Mouse (Mus musculus) telencephalon, adult 2 months (tissue): ENCODE measurements around the gene Kif17.

Source experiments
- DNase-seq: peaks from one replicate; pipeline ENCODE4 v3.0.0-alpha.2; 2011; ENCODE audit warnings: low read depth, low spot score

Kif17 gene

DNA sequence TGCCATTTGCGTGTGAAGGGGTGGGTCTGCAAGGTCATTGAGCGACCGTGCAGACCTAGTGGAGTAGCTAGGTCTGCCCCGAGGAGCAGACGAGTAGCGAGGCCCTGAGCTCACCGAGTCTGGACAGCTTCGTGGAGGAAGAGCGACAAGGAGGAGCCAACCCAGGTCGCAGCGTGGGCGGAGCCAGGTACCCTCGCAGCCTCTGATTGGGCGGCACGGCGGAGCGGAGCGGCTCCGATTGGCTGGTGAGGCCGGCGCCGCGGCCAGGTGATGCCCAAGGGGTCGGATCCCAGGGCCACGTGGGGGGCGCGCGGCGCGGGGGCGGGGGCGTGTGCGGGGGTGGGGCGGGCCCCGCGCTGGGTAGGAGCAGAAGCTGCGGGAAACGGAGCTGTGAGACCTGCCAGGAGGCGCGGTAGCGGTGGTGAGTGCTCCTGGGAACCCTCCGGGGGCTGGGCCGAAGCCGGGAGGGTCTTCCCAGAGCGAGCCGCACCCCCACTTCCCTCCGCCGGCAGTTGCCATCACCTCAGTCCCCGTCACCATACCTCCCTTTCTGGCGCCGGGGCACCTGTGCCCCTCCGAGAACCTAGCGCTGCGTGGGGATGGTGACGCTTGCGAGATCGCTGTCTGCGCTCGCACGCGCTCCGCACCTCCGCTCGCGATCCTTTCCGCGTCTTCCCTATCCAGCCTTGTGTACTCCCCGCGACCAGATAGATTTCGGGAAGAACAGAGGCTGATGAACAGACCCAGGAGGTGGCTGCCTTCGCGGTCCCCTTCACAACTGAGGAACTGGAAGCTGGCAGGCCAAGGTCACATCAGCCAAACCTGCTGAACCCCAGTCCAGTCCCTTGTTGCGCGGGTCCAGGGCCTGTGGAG lies at the start of gene Kif17, which contains the start of gene Sh2d5:
Kif17 (plus strand) TSS at position 348 of the 873 bp plus-strand sequence.
Sh2d5 (plus strand) TSS at position 316 of the 873 bp plus-strand sequence.
- peak; percentile 92 for DNase-seq

- no peak for DNase-seq
These were observed 49.5 kb upstream of the Kif17 start for GRCm38 (mm10) chr4:138200769-138201168.

DNA sequence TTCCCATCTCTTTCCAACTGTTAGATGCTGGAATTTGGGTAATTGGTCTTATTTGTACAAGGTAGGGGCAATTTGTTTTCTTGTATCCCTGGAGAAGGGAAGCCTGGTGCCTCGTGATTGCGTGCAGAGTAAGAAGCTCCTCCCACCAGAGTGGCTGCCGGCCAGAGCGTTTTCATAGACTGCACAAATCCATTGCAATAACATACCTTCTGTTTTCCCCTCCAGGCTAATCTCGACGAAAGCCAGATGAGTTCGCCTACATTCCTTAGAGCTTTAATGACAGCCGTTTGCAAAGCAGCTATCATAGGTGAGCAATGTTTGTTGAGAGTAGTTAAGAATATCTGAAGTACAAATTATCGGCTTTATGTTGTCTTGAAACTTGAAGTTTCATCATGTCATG lies 48.5 kb upstream of the Kif17 start:
- no peak for DNase-seq

GRCm38 (mm10) chr4:138210116-138210515 lies 40.1 kb upstream of the Kif17 start:
- DNase-seq, result no peak

- DNase-seq, result no peak
These were observed 36.4 kb upstream of the Kif17 start for GRCm38 (mm10) chr4:138213861-138214260.

- DNase-seq, result no peak
These were observed 34.5 kb upstream of the Kif17 start for GRCm38 (mm10) chr4:138215671-138216199.

GRCm38 (mm10) chr4:138216200-138216890 lies 33.9 kb upstream of the Kif17 start, which contains the start of gene Hp1bp3:
Hp1bp3 (plus strand) TSS chr4:138216296.
- DNase-seq, result peak; percentile 46

GRCm38 (mm10) chr4:138216891-138217392 lies 33.3 kb upstream of the Kif17 start:
- peak; percentile 95 for DNase-seq

- no peak for DNase-seq
These were observed 32.8 kb upstream of the Kif17 start for GRCm38 (mm10) chr4:138217441-138217840.

- no peak for DNase-seq
These were observed 32.1 kb upstream of the Kif17 start for GRCm38 (mm10) chr4:138217951-138218685.

DNA sequence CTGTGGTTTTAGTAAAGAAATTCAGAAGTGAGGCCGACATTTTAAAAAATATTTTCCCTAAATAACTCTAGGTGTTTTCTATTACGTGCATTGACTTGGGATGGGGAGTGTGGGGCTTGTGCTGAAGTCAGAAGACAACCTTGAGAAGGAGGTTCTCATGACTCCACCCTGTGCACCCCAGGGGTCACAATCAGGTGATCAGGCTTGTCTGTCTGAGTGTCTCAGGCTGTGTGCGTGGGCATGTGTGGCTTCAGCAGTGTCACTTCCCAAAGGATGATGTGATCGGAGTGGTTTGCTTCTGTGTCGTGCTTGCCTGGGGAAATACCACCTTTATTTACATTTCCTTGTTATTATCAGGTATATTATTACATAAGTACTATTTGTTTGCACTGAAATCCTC lies 30.9 kb upstream of the Kif17 start:
- no peak for DNase-seq

DNA sequence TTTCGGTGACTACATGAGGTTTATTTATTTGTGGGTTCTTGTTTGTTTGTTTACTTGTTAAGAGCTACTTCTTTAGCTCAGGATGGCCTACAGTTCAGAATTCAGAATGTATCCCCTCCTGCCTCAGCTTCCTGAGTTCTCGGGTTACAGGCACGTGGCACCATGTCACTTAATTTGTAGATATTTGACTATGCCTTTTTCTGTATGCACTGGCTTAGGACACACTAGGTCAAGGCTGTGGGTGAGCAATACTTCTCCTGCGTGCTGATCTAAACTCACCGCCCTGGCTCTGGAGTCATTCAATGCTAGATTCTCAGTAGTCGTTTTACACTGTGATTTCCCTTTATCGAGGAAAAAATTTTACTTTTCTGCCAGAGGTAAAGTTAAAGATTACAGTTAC lies 29.5 kb upstream of the Kif17 start:
- no peak for DNase-seq

DNA sequence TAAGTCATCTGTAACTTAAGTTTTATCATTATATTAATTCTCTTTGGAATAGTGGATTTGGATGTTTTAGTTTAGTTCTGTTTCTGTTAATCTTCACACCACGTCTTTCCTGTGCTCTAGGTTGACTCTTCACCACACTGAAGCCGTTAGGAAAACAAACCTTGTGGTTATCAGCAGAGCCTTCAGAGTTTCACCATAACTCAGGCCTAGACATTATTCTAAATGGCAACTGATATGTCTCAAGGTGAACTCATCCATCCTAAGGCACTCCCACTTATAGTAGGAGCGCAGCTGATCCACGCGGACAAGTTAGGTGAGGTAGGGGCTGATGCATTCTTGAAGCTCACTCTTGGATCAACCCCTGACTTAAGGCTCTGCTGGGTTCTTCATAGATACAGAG lies 28.8 kb upstream of the Kif17 start:
- DNase-seq, result no peak

DNA sequence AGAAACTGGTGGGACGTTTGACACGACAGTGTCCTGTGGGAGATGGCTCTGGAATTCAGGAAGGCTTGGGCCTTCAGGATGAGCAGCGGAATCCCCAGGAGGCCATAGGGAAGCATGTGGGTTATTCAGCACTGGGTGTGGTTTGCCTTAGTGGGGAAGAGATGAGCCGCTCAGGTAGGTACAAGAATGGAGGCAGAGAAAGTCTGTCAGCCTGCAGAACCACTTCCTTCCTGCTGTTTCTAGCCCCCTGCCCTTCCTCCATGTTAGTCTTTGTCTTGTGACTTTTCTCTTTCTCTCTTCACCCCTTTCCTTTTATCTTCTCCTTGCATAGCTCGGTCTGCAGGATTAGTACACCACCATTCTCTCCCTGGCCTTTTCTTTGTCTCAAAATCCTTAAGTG lies 27.8 kb upstream of the Kif17 start:
- no peak for DNase-seq

DNA sequence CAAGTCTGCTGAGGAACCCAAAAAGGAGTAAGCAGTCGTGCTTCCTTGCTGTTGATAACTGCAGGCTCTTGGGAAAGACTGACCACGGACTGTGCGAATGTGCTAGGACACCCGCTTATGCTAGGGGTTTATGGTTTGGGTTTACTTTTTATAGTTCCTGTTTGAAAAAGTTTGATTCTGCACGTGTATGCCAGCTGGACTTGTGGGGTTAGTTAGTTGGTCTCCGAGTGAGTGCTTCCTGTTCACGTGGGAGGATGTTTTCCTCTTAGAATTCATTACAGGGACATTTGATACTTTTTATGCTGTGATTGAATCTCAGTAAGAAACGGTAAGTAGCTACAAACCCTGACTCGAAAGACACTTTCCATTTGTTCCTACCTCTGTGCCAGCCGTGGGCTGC lies 26.6 kb upstream of the Kif17 start:
- DNase-seq, result no peak

- peak; percentile 95 for DNase-seq
These were observed 3.2 kb upstream of the Kif17 start for GRCm38 (mm10) chr4:138246756-138247665.

DNA sequence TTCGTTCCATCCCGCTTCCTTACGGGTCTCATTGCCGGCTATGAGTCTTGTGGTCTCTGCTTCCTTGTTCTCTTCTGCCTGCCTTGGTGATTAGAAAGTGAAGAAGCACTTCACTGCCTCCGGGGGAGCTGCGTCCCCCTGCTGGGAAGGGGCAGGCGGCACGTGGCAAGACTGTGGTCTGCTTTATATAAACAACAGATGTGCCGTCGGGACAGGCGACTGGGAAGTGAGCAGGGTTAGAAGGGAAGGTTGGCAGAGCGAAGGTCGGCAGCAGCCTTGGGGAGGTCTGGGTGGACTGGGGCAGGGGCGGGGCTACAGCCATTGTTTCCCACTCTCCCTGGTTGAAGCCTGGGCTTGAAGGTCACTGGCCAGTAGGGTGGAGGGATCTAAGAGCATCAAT lies 1.6 kb downstream of the Kif17 start:
- DNase-seq, result no peak

DNA sequence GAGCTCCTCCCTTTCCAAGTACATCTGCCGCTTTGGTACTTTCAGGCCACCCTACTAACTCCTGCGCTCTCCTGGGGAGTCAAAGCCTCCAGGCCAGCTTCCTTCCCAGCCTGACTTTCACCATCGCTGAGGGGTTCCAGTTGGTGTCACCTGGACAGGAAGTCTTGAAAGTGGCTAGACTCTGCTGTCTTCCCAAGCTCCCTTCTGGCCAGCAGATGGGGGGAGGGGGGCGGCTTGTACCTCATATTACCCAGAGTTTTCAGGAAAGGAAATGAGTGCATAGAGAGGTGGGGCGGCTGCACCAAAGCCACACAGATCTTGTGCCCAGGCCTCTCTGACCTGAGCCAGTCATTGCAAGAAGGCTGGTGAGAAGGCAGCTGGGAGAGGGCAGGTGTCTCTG lies 2.0 kb downstream of the Kif17 start:
- no peak for DNase-seq

DNA sequence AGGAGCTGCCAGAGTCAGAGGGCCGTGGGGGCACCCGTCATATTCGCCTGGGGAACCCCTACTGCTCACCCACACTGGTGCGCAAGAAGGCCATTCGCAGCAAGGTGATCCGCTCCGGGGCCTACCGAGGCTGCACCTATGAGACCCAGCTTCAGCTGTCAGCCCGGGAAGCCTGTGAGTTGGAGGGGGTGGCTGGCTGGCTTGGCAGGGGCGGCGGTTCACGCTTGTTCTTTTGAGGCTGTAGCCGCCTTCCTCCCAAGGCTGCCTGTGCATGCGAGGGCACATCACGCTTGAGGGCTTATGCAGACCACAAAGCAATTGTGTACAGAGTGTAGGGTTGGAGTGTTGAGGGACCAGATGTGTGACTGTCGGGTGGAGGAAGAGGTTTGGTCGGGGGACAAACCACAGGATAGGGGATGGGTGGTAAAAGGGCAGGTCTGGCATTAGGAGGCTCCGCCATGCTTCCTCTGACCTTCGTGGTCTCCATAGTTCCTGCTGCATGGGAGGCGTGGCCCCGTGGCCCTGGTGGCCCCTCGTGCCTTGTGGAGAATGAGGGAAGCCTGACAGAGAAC lies 7.0 kb downstream of the Kif17 start:
- no peak for DNase-seq

DNA sequence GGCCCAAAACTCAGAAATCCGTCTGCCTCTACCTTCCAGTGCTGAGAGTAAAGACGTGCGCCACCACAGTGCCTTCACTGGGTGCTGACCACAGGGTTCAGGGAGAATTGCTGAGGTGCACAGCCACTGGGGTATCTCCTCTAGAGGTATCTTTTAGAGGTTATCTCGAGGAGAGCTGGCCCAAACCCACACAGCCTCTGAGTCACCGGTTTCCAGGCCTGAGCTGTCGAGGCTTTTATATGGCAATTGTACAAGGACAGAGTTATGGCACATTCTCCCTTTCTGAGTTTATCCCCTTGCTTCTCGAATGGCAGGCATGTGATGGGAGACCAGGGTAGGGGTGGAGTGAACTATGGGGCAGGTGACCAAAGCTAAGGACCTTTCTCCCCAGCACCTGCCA lies 8.4 kb downstream of the Kif17 start:
- no peak for DNase-seq
